Mouse (Mus musculus) E14TG2a.4 (cell line): Measurements from ENCODE around the gene Ncapg.

Source experiments
- CTCF ChIP-seq: conservative IDR thresholded peaks from 2 replicates; pipeline ENCODE4 v1.5.1; 2014; ENCODE audit warnings: low read length
- NANOG ChIP-seq: IDR thresholded peaks from 2 replicates; pipeline ENCODE4 v1.6.1; 2014; ENCODE audit warnings: borderline replicate concordance, low read length, mixed read lengths

GRCm38 (mm10) chr5:45668831-45669230, 888 bp upstream of the Ncapg start:
- no peak for TF ChIP-seq CTCF
- no peak for TF ChIP-seq NANOG
